Mouse (Mus musculus): ENCODE measurements at regions not wholly inside any gene's neighbourhood (a gene's known extent, or its start where the extent isn't known, plus 50 kb on each side); places are given as distances from the start of the nearest gene placed in this dataset.
A peak's percentile ranks its signal among the peaks of the same experiment; 100 is the strongest.
"Not testable (repeated sequence)": the region's sequence is repeated elsewhere in the genome, so short reads cannot be mapped to it uniquely, and the experiment has no call there.

GRCm38 (mm10) chr1:152231717-152232202 lies 141.8 kb upstream of the 1700025G04Rik start:
- no peak overlapping the region for H3K4me3 ChIP-seq
- H3K36me3 ChIP-seq (replicated peaks), result no peaks in the 10 kb centered on the region
- no peaks in the 10 kb centered on the region for H3K4me1 ChIP-seq
- no peak overlapping the region for H3K27ac ChIP-seq (replicated peaks)
- WGBS, result 82% methylated on average over 11 of the region's 11 CpGs
- no peak for DNase-seq (ENCODE audit: low spot score)
- no peaks in the 10 kb centered on the region for H3K9me3 ChIP-seq
- no peaks in the 10 kb centered on the region for H3K27me3 ChIP-seq (replicated peaks; ENCODE audit: low read depth, poor library complexity, severe bottlenecking)

- DNase-seq (ENCODE audit: low spot score), result no peak
- no peak overlapping the region for H3K4me3 ChIP-seq
- no peaks in the 10 kb centered on the region for H3K27me3 ChIP-seq (replicated peaks; ENCODE audit: low read depth, poor library complexity, severe bottlenecking)
- H3K27ac ChIP-seq (replicated peaks), result no peak overlapping the region
- H3K4me1 ChIP-seq, result no peaks in the 10 kb centered on the region
- H3K9me3 ChIP-seq, result no peaks in the 10 kb centered on the region
- H3K36me3 ChIP-seq (replicated peaks), result no peaks in the 10 kb centered on the region
- 59% methylated on average over 2 of the region's 2 CpGs for WGBS
These were observed 139.8 kb upstream of the 1700025G04Rik start for GRCm38 (mm10) chr1:152229709-152230108.

GRCm38 (mm10) chr1:152226049-152226448 lies 136.1 kb upstream of the 1700025G04Rik start:
- 92% methylated on average over 3 of the region's 3 CpGs for WGBS
- DNase-seq (ENCODE audit: low spot score), result no peak
- Histone ChIP-seq H3K27me3 (replicated peaks; ENCODE audit: low read depth, poor library complexity, severe bottlenecking) (no peaks in the 10 kb centered on the region), H3K27ac (replicated peaks) (no peak overlapping the region), H3K4me1 (no peaks in the 10 kb centered on the region), H3K9me3 (no peaks in the 10 kb centered on the region), H3K4me3 (no peak overlapping the region), H3K36me3 (replicated peaks) (no peaks in the 10 kb centered on the region)

- WGBS, result 81% methylated on average over 1 of the region's 1 CpGs
- Histone ChIP-seq H3K9me3 (no peaks in the 10 kb centered on the region), H3K27ac (replicated peaks) (no peak overlapping the region), H3K4me3 (no peak overlapping the region), H3K27me3 (replicated peaks; ENCODE audit: low read depth, poor library complexity, severe bottlenecking) (no peaks in the 10 kb centered on the region), H3K36me3 (replicated peaks) (no peaks in the 10 kb centered on the region), H3K4me1 (no peaks in the 10 kb centered on the region)
- no peak for DNase-seq (ENCODE audit: low spot score)
These were observed 133.7 kb upstream of the 1700025G04Rik start for GRCm38 (mm10) chr1:152223666-152224065.

GRCm38 (mm10) chr1:152220804-152221565 lies 131.1 kb upstream of the 1700025G04Rik start:
- no peak for DNase-seq (ENCODE audit: low spot score)
- Histone ChIP-seq H3K4me1 (no peaks in the 10 kb centered on the region), H3K36me3 (replicated peaks) (no peaks in the 10 kb centered on the region), H3K27me3 (replicated peaks; ENCODE audit: low read depth, poor library complexity, severe bottlenecking) (no peaks in the 10 kb centered on the region), H3K4me3 (no peak overlapping the region), H3K9me3 (no peaks in the 10 kb centered on the region), H3K27ac (replicated peaks) (no peak overlapping the region)
- 85% methylated on average over 14 of the region's 14 CpGs for WGBS

GRCm38 (mm10) chr1:152219752-152220151 lies 129.8 kb upstream of the 1700025G04Rik start:
- H3K36me3 ChIP-seq (replicated peaks); H3K27me3 ChIP-seq (replicated peaks; ENCODE audit: low read depth, poor library complexity, severe bottlenecking); H3K4me3 ChIP-seq; DNase-seq (ENCODE audit: low spot score); H3K9me3 ChIP-seq; H3K27ac ChIP-seq (replicated peaks); H3K4me1 ChIP-seq: not testable (repeated sequence)
- WGBS, result 78% methylated on average over 5 of the region's 5 CpGs

- DNase-seq (ENCODE audit: low spot score), result no peak
- 76% methylated on average over 4 of the region's 4 CpGs for WGBS
- no peak overlapping the region for H3K27ac ChIP-seq (replicated peaks)
- no peaks in the 10 kb centered on the region for H3K4me1 ChIP-seq
- H3K4me3 ChIP-seq, result no peak overlapping the region
- H3K27me3 ChIP-seq (replicated peaks; ENCODE audit: low read depth, poor library complexity, severe bottlenecking), result no peaks in the 10 kb centered on the region
- no peaks in the 10 kb centered on the region for H3K36me3 ChIP-seq (replicated peaks)
- H3K9me3 ChIP-seq, result no peaks in the 10 kb centered on the region
These were observed 127.5 kb upstream of the 1700025G04Rik start for GRCm38 (mm10) chr1:152217404-152217803.

GRCm38 (mm10) chr1:152214376-152214775 lies 124.5 kb upstream of the 1700025G04Rik start:
- 81% methylated on average over 2 of the region's 2 CpGs for WGBS
- no peak overlapping the region for H3K4me3 ChIP-seq
- H3K36me3 ChIP-seq (replicated peaks), result no peaks in the 10 kb centered on the region
- no peaks in the 10 kb centered on the region for H3K4me1 ChIP-seq
- H3K9me3 ChIP-seq, result peaks cover 1% of the 10 kb centered on the region; the same call in 1 of the 2 replicates
- H3K27ac ChIP-seq (replicated peaks), result no peak overlapping the region
- no peak for DNase-seq (ENCODE audit: low spot score)
- no peaks in the 10 kb centered on the region for H3K27me3 ChIP-seq (replicated peaks; ENCODE audit: low read depth, poor library complexity, severe bottlenecking)

- 49% methylated on average over 2 of the region's 2 CpGs for WGBS
- Histone ChIP-seq H3K4me1 (peaks cover 4% of the 10 kb centered on the region), H3K36me3 (replicated peaks) (no peaks in the 10 kb centered on the region), H3K9me3 (no peaks in the 10 kb centered on the region), H3K27ac (replicated peaks) (no peak overlapping the region), H3K4me3 (no peak overlapping the region), H3K27me3 (replicated peaks; ENCODE audit: low read depth, poor library complexity, severe bottlenecking) (no peaks in the 10 kb centered on the region)
- peak; percentile 30 for DNase-seq (ENCODE audit: low spot score)
These were observed 113.3 kb upstream of the 1700025G04Rik start for GRCm38 (mm10) chr1:152203187-152203586.

- DNase-seq (ENCODE audit: low spot score), result no peak
- H3K4me1 ChIP-seq, result no peaks in the 10 kb centered on the region
These were observed 98.8 kb upstream of the 1700025G04Rik start for GRCm38 (mm10) chr1:152188700-152189099.

GRCm38 (mm10) chr1:152184956-152185355 lies 95.0 kb upstream of the 1700025G04Rik start:
- Histone ChIP-seq H3K4me3 (no peak overlapping the region), H3K36me3 (replicated peaks) (no peaks in the 10 kb centered on the region), H3K4me1 (no peaks in the 10 kb centered on the region), H3K27me3 (replicated peaks; ENCODE audit: low read depth, poor library complexity, severe bottlenecking) (no peaks in the 10 kb centered on the region), H3K27ac (replicated peaks) (no peak overlapping the region), H3K9me3 (no peaks in the 10 kb centered on the region)
- 84% methylated on average over 3 of the region's 3 CpGs for WGBS
- no peak for DNase-seq (ENCODE audit: low spot score)

More at GRCm38 (mm10) chr1:152188700-152189099, 98.8 kb upstream of the 1700025G04Rik start:
- H3K4me3 ChIP-seq, result no peak overlapping the region
- WGBS, result 74% methylated on average over 6 of the region's 6 CpGs
- H3K36me3 ChIP-seq (replicated peaks), result no peaks in the 10 kb centered on the region
- no peaks in the 10 kb centered on the region for H3K27me3 ChIP-seq (replicated peaks; ENCODE audit: low read depth, poor library complexity, severe bottlenecking)
- no peaks in the 10 kb centered on the region for H3K9me3 ChIP-seq
- no peak overlapping the region for H3K27ac ChIP-seq (replicated peaks)

GRCm38 (mm10) chr1:152176267-152176970 lies 86.5 kb upstream of the 1700025G04Rik start:
- H3K27me3 ChIP-seq (replicated peaks; ENCODE audit: low read depth, poor library complexity, severe bottlenecking), result no peaks in the 10 kb centered on the region
- DNase-seq (ENCODE audit: low spot score), result no peak
- no peaks in the 10 kb centered on the region for H3K9me3 ChIP-seq
- H3K4me1 ChIP-seq, result no peaks in the 10 kb centered on the region
- no peaks in the 10 kb centered on the region for H3K36me3 ChIP-seq (replicated peaks)
- no peak overlapping the region for H3K4me3 ChIP-seq
- no peak overlapping the region for H3K27ac ChIP-seq (replicated peaks)
- WGBS, result 86% methylated on average over 9 of the region's 9 CpGs

- no peaks in the 10 kb centered on the region for H3K4me1 ChIP-seq
- no peak overlapping the region for H3K27ac ChIP-seq (replicated peaks)
- no peaks in the 10 kb centered on the region for H3K9me3 ChIP-seq
- no peak for DNase-seq (ENCODE audit: low spot score)
- WGBS, result 87% methylated on average over 3 of the region's 3 CpGs
- no peaks in the 10 kb centered on the region for H3K27me3 ChIP-seq (replicated peaks; ENCODE audit: low read depth, poor library complexity, severe bottlenecking)
- H3K4me3 ChIP-seq, result no peak overlapping the region
- no peaks in the 10 kb centered on the region for H3K36me3 ChIP-seq (replicated peaks)
These were observed 85.8 kb upstream of the 1700025G04Rik start for GRCm38 (mm10) chr1:152175691-152176090.

Data from embryonic facial prominence, embryonic 10.5 days (tissue).